Mouse (Mus musculus): ENCODE measurements around the gene Eva1b.

Gene Eva1b

DNA sequence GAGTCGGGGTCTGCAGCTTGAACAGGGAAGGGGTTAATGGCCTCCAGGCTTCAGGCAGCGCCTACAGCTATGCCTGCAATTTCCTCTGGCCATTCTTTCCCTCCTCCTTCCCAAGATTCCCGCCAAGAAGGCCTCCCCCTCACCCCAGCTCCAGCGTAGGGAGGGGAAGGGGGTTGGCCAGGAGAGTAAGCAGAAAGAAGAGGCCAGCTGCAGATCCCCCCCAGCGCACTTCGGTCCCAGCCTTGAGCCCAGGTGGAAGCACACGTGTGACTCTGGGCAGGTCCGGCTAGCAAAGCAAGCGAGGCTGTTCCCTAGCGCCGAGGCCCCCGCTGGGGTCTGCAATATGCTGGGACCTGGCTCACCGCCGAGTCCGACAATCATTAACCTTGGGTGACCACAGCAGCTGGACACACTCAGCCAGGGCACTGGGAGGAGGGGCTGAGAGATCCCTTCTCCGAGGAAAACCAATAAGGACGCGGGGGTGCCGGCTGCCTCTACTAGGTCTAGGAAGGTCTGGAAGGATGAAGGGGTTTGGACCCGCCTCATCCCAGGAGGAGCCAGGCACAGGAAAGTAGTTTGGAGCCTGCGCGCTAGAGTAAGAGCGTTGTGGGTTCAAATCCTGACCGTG, at the start of gene Eva1b:
Gene Eva1b (plus strand): TSS at position 212 of the 628 bp plus-strand sequence.
- DNase-seq: peak; percentile 94 to 95

DNA sequence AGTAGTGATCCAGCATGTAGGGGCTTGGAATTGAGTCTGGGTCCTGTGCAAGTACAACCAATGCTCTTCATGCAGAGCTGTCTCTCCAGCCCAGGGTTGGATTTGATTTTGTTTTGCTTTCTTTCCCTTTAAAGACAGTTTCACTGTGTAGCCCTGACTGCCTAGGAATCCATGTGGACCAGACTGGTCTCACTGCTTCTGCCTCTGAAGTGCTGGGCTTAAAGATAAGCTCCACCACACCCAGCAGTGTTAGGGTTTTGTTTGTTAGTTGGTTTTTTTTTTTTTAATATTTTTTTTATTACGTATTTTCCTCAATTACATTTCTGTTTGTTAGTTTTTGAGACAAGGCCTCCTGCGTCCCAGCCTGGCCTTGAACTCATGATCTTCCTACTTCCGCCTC, 48.2 kb upstream of the Eva1b start:
- no peak for DNase-seq

DNA sequence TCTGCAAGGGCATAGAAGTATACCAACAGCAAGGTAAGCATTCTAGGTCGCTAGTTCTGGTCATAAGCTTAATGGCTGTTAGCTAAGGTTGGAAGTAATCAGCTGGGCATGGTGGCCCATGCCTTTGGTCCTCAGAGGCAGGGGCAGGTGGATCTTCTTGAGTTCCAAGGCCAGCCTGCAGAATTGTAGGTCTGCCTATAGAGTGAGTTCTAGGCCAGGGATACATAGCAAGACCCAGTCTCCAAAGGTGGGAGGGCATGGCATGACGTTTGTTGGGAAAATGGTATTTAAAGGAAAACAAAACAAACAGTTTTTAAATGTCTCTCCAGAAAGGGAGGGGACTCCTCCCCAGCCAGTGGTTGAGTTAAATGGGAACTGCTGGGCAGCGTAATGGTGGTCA, 46.8 kb upstream of the Eva1b start:
- DNase-seq: no peak

DNA sequence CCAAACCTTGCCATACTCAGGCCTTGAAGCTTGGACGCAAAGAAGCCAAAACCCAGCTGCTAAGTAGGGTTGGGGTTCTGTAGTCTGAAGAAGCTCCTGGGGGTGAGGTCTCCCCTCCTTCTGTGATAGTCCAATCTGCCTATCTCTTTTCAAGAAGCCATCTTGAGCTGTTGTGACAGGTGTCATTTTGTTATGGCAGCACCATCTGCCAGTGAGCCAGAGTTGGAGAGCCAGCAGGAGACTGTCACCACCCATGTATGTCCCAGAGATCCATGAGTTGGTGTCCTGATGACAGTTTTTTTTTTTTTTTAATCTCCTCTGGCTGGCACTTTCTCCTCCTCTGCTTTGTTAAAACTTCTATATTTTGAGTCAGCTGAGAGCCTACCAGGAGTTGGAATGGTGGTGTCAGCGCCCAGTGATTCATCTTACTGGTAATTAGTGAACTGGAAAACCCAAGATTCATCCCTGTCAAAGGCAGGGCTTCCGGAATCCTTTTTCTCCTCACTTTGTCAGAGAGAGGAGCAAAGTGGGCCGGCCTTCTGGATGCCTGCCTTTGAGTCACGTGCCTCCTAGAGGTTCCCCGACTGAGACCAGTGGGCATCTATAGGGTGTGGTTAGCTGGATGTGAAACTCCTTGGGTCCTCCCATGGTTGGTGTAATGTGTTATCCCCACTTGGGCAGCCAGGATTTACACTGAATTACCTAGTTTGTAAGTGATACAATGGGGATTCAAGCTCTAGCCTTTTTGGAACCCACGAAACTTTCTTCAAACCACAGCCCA, 45.3 kb upstream of the Eva1b start:
- DNase-seq: peak; percentile 54 to 70

DNA sequence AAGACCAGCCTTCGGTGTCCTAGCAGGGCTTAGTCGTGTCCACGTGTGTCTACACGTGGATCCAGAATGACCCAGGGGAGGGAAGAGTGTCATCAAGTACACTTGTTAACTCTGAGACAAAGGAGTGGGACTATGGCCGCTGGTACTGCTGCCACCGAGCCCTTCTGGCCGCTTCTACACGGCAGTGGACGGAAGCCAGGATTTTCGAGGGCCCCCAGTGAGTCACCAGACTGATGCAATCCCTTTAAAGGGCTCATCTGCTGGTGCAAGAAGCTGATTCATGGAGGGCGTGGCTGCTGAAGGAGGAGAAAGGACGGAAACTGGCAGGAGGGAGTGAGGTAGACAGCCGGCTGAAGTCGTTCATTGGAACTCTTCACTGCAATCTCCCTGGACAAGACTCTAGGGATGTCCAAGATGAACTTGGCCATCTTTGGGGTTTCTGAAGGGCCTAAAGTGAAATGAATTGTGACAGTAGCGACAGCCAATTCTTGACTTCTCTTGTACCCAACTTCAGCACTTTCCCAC, 44.4 kb upstream of the Eva1b start:
- peak; percentile 84 to 94 for DNase-seq

DNA sequence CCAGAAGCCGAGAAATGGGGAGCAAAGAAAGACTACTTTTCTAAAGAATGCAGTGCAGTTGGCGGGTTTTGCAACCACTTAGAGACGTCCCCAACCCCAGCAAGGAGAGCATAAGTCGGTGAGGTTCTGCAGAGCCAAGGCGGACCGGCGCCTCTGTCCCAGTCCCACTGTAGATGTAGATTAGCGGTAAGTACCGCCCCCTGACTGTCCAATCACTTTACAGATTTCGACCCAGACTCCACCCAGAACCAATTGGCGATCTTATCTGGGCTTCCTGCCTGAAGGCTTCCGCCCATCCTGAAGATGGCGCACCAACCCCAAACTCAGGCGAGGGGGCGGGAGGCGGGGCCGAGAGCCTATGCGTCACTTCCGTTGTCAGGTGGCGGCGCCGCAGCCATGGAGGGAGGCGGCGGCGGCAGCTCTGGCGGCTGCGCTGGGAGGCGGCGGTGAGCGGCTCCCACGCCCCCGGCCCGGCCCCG, 43.9 kb upstream of the Eva1b start, which contains the start of gene Stk40:
Gene Stk40 (plus strand): TSS at position 368 of the 479 bp plus-strand sequence.
- DNase-seq: peak; percentile 96 to 98

DNA sequence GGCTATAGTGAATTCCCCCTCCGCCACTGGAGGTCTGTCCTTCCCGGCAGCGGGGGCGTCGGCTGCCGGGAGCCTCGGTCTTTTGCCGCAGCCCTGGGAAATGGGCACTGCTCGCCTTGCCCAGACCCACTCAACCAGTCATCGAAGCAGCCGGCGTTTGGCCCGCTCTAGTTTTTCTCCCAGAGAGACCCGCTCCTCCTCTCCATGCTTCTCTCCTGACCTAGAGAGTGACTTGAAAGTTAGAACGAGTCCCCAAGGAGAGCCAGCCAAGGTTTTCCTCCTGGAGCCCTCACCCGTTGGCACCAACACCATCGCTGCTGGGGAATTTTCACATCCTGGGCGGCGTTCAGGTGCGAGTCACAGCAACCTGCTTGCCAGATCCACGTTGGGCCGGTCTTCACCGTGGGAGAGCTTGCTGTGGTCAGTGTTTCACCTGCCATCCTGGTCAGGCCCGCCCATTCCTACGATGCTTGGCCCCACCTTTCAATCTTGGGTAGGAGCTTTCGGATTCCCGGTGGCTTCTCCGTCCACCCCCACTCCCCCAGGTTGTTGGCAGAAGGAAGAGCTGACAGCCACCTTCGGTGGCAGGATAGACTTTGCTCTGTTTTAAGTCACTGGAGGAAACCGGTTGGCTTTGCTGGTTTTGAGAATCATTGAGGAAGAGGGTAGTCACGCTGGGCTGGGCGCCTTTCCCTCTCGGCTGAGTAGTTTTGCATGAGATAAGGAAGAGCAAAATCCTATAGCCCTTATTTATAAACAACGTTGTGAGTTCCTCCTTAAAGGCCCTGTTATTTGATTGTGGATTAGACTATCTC, 43.1 kb upstream of the Eva1b start:
- peak; percentile 82 to 95 for DNase-seq

DNA sequence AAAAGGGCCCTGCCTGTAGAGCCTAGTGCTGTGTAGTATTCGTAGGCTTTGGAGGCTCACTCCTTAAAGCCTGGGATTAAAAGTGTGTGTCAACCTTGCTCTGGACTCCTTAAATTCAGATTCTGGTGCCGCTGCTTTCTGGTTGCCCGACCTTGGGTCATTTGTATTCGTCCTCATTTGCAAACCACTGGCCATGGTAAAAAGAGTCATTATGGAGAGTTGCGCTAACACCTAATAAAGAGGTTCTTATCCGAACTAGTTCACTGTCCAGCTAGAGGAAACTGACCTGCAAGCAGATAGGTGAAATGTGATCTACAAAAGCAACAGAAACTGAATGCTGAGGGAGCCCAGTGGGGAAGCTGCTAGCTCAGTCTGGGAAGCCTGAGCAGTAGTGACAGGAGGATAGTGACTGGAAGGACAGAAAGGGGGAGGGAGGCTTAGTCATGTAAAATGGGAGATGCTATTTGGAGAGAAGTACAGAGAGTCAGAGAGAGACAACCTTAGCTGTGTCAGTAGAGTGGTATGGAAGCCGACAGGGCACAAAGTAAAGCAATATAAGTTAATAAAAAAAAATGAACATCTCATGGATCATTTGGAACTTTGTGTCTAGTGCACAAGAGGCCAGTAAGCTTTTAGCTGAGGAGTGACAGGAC, 42.3 kb upstream of the Eva1b start:
- DNase-seq: no peak

DNA sequence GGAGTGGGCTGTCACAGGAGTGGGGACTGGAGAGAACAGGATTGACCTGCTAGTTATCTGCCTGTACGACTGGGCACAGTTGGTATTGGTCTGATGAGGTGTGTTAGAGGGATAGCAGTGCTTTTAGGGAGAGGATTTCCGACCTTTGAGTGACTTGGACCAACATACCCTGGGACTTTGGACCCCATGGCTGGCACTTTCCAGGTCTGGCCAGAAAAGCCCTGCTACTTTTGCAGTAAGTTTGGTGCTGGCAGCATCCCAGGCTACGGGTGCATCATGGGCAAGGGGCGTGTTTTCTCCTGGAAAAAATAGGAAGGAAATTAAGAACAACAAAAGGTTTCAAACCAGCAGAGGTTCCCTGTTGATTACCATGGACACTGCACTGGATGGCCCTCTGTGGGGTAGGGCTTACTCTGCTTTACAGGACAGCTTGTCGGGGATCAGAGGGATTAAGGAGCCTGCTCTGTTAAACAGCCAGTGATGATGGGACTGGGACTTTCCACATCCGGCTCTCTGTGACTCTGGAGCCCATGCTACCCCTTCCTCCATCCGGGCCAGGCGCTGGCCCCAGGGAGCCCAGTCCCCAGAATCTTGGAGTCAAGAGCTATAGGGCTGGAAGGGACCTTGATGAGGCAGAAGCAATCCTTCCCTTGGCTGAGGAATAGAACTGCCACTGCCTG, 39.3 kb upstream of the Eva1b start:
- DNase-seq: peak; percentile 95

DNA sequence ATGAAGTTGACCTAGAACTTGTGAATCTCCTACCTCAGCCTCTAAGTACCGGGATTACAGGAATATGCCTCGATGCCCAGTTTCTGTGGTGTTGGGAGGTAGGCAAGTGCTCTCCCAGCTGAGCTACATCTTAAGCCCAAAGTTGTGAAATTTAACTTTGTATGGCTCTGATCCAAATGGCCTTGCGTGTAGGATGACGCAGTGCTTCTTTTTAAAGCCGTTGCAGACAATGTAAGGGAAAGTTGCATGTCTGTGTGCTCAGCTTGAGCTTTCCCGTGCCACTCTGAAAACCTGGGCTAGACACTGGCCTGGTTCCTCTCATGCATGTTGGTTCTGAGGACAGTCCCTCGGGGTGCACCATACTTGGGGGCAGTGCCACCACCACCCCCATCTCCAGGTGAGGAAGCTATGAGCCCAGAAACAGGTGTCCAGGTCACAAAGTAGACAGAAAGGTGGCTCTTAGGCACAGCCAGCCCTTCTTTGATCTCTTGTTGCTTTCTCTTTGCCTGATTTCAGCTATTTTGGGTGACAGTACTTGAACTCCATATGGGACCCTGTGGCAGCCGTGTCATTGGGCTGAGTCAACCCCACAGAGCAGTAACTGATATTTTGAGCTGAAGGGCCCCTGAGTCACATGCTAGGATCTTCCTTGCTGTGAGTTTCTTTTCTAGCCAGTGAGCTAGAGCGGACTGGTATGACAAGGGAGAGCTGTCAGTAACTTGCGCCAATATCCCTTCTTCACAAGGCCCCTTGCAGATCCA, 37.8 kb upstream of the Eva1b start:
- no peak for DNase-seq

DNA sequence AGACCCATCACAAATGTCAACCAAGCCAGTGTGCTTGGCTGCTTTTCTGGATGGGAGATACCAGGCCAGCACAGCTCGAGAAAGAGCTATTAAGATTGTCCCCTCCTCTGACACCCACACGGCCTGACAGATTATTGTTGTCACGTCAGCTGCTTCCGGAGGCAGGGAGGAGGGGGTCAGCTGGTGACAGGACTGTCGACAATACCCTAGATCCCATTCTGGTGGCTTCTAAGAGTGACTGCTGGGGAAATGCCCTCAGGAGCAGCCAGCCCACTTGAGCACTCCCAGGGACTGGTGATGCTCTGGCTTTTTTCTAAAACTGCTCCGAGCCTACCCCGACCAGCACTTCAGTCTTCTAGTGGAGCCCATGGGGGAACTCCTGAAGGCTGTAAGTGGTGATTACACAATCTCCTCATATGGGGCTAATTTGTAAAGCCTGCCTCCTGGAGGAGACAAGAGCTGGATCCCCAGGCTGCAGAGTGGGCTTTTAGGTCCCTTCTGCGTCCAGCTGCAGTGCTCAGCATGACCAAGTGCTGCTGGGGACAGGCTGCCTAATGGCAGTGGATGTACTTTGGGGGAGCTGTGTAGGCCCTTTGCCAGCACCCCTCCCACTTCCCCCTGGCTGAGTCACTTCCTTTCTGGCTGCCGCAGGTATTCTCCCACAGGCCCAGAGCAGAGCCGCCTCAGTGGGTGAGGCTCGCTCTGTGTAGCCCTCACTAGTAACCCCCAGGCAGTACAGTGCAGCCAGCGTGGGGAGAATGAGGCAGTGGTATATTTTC, 37.0 kb upstream of the Eva1b start:
- peak; percentile 84 to 93 for DNase-seq

DNA sequence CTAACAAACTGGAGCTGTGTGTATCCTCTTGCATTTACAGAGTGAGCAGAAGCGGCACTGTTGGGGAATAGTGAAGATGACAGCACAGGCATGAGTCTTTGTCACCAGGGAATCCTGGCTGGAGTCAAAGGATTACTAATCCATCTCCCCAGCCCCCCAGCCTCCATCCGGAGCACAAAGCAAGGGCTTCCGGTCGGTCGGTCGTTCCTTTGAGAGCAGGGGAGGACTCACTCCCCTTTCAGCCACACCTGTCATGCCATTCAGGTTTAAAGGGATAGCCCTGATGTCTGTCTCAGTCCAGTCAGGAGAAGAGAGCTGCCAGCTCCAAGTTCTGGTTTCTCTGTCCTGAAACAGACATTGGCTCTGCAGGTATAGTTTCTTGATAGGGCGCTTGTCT, 36.4 kb upstream of the Eva1b start:
- peak; percentile 55 to 74 for DNase-seq

DNA sequence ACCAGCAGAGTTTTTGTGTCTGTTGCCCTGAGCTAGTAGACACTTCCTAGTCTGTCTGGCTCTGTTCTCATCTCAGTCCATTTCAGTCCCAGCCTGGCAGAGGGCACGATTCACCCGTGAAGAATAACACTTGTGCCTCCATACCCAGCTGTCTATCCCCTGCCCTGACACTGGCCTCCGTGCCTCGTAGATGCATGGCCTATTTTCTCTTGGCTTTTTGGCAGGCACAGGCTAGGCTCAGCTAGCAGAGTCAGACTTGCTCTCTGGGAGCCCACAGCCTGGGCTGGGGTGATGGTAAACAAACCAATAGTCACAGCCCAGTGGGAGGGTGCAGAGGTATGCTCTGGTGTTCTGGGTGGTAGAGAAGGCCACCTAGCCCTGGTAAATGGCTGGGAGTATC, 34.3 kb upstream of the Eva1b start:
- peak in 1 of 2 experiments; percentile 56 for DNase-seq

DNA sequence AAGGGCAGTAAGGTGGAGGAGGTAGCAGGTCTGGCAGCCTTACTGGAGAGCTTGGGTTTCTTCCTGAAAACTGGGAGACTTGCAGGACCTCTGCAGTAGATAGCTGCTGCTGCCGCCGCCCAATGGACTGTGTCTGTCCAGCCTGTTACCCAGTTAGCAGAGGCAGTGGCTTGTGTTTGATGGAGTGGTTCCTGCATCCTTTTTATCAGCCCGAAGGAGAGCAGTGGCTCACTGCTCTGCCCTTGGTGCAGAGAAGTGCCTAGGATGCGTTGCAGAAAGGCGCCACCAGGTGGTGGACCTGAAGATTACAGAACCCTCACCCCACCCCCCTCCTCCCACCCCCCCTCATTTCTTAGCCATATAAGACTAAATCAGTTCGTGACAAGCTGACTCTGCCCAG, 33.6 kb upstream of the Eva1b start:
- peak; percentile 72 to 79 for DNase-seq

DNA sequence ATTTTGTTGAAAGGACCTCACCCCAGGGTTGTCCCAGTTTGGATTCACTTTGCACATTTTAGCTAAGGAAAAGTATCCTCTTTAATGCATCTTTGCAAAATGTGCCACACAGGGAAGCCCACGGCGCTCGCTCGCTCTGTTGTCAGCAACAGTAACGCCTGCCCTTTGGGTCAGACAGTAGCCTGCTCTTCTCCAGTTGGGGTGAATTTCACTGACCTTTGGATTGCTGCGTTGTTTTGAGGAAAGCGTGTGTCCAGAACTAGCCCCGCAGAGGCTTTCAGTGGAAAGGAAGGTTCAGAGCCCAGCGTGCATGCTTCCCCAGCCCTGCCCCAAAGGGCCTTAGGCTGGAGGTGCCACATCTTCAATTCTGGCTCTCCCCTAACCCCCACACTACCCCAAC, 32.1 kb upstream of the Eva1b start:
- no peak for DNase-seq

DNA sequence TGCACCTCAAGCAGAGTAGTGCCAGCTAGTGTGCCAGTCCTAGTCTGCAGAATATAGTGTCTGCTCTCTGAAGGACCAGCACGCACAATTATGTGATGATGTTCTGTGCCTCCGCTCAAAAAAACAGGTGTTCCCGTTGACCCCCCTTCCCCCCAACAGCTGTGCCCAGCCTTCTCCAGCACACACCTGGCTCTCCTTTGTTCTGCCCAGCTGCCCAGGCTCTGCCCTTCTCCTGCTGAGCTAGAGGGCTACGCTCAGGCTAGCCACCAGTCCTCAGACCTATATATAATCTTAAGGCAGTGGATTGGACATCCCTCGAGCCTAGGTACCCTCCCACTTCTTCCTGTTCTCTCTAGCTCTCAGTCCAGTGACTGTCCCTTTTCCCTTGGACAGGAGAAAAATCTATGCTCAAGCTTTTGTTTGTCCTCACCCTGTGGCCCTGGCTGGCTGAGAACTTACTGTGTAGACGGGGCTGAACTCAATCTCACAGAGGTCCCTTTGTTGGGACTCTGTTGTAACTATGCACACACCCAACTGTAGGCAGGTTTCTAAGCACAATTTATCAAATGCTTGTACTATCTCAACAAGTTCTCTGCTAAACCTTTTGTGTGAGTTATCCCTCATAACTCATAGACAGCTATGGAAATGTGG, 31.5 kb upstream of the Eva1b start:
- DNase-seq: no peak

DNA sequence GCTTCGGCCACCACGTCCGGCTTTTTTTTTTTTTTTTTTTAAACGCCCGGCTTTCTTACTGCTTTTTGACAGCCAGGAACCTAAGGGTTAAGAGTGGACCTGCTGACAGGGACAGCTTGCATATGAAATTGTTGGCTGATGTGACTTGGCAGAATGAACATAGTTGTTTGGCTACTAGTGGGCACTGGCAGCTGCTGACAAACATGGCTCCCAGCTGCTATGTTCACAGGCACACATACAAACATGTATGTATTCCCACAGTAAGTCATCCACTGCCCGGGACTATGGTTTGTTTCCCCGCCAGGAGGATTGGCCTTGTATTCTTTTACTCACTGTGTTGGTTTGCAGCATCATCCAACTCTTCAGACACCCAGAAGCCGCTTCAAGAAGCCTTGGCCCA, 30.4 kb upstream of the Eva1b start:
- no peak for DNase-seq

DNA sequence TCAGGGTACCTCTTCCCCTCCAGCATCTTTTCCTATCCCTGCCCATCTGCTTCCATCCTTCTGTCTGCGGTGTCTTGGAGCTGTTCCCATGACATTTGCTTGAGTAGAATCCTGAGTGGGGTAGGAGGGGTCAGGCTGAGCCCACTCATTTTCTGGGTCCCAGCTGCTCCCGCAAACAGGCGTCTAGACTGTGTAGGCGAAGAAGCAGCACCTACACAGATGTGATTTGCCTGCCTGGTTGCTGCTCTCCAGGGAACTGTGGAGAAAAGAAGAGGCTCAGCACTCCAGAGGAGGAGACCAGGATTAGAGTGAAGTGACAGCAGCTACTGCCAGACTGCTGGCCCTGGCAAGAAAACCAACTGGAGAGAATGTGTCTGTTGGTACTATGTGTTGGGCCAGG, 28.9 kb upstream of the Eva1b start:
- DNase-seq: no peak

DNA sequence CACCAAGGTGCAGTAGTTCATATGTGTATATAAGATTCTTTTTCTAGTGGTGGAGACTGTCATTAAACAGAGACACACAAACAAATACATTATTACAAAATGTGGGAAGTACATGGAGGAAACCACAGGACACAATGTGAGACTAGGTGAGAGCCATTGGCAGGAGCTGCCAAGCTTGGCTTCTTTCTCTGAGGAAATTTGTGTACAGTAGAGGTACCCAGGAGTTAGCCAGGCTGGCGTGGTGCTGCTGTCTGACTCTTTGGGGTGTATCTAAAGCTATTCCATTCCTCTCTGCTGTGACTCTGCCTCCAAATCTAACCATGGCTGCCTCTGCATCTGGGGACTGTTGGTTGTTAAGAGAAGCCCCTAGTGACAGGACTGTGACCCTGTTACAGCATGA, 28.5 kb upstream of the Eva1b start:
- DNase-seq: no peak

DNA sequence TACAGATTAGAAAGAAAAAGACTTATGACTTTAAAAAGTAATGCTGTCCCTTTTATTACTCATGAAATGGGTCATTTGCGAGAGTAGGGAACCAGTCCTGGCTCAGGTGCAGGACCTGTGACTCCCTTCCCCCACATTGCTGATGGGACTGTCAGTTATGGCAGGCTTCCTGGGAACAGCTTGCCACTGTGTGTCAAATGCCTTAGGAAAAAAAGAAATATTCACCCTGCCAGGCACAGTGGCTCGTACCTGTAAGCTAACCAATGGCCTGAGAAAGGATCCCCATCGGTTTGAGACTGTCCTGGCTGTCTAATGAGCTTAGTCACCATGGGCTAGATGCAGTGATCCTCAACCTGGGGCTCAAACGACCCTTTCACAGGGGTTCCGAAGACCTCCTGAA, 27.5 kb upstream of the Eva1b start:
- DNase-seq: no peak

All from kidney, postnatal 25 days (tissue).